Mouse (Mus musculus) spleen, adult 2 months (tissue): ENCODE results near the gene Rnf187. TPM values are rescaled to one million over a fixed set of nuclear protein-coding genes. Genes with fewer than 3 reads are reported as not detected.

Experiments used
- DNase-seq, 2 experiments: peaks; one replicate each; pipeline versions ENCODE4 v3.0.0 to v3.0.0-alpha.2; 2012 to 2021; ENCODE audit warnings: low spot score in 2 of 2, low read depth in 1 of 2
- H3K27ac ChIP-seq: fragments of 200-500 bp; 2 replicates; pipeline ENCODE4 v1.5.1; 2012; ENCODE audit warnings: low read length, inconsistent platforms; ENCODE audit not compliant: insufficient read depth
- H3K27me3 ChIP-seq: fragments of 200-500 bp; 2 replicates; pipeline ENCODE4 v1.6.1; 2012; ENCODE audit warnings: mild to moderate bottlenecking, moderate library complexity, low read length, inconsistent platforms; ENCODE audit not compliant: control insufficient read depth, insufficient read depth
- H3K36me3 ChIP-seq: fragments of 200-500 bp; 2 replicates; pipeline ENCODE4 v1.6.1; 2012; ENCODE audit warnings: mild to moderate bottlenecking, low read length, inconsistent platforms; ENCODE audit not compliant: control insufficient read depth, insufficient read depth
- H3K4me1 ChIP-seq: fragments of 200-500 bp; 2 replicates; pipeline ENCODE4 v1.6.1; 2011; ENCODE audit warnings: inconsistent platforms; ENCODE audit not compliant: control insufficient read depth, insufficient read depth, insufficient read length
- H3K4me3 ChIP-seq: fragments of 200-500 bp; 2 replicates; pipeline ENCODE4 v1.5.1; 2011; ENCODE audit warnings: mild to moderate bottlenecking, inconsistent platforms; ENCODE audit not compliant: insufficient read depth, insufficient read length; ENCODE audit errors: extremely low read depth
- CTCF ChIP-seq: fragments of 200-500 bp; IDR thresholded peaks from 2 replicates; pipeline ENCODE4 v1.5.1; 2011; ENCODE audit warnings: mild to moderate bottlenecking, inconsistent platforms; ENCODE audit not compliant: insufficient read depth, insufficient read length, insufficient replicate concordance; ENCODE audit errors: extremely low read depth
- POLR2A ChIP-seq: fragments of 200-500 bp; IDR thresholded peaks from 2 replicates; pipeline ENCODE4 v1.6.1; 2011; ENCODE audit warnings: low read depth, low read length, inconsistent platforms
- WGBS: fragments of 180-500 bp; shearing (Covaris S2); methylation state at CpG from one replicate; pipeline ENCODE4 v1.1.7; 2018; 5-methylcytosine and 5-hydroxymethylcytosine counted together
- polyA plus RNA-seq: library from polyadenylated mRNA; depleted of rRNA; stranded (reverse); fragments of >200 nt; gene quantifications from 2 replicates; pipeline ENCODE4 v1.2.3, GENCODE M21; 2012; rRNA removed

The Rnf187 gene
- polyA plus RNA-seq, 1 experiment, result 157 TPM

DNA sequence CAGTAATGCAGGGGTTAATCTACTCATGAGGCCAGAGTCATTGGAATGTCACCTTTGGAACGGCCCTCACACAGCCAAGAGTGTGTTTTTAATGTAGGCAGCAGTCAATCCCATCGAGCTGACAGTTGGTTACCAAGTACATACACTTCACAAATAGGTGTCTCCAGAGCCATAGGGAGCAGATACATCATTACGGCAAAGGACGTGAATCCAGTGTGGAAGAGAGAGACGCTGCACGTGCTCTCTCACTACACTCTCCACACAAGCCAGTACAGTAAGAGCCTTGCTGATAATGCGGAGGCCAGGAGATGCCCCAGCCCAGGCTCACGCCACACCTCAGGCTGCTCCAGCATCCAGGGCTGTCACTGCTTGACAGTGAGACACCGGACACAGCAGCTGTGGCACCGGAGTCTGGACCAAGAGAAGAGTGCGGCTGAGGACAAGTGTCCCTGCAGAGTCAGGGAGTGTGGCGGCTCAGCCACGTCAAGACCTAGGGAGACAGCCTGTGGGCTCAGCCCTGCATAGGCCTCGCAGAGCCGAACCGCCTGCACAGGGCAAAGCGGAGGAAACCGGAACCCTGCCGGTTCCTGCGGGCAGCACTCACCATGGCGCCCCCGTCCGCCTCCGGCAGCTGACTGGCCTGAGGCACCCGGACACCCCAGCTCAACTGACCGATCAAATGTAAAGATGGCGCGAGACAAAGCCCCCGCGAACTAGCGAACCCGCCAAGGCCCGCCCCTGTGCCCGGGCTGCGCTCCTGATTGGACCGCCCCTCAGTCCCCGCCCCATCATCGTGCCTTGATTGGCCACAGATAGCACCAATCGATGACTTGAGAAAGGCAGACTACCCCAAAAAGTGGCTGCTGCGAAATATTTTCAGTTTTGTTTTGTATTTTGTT is 35.0 kb downstream of the Rnf187 start, which contains the start of gene Zfp39:
Zfp39 (minus strand) TSS at position 715 of the 899 bp plus-strand sequence.
- under 1% methylated on average over 40 of the region's 40 CpGs for WGBS
- TF ChIP-seq POLR2A (no peak; the same call in 1 of the 2 replicates), CTCF (no peak)
- Histone ChIP-seq H3K4me3 (peak within 1 kb of the TSS; percentile 87), H3K4me1 (peaks cover 2% of the 10 kb centered on the region; the same call in 1 of the 2 replicates), H3K27me3 (no peaks in the 10 kb centered on the region), H3K27ac (peak within 1 kb of the TSS; percentile 89), H3K36me3 (peaks cover 12% of the 10 kb centered on the region)
- DNase-seq, result peak; percentile 82 to 96

DNA sequence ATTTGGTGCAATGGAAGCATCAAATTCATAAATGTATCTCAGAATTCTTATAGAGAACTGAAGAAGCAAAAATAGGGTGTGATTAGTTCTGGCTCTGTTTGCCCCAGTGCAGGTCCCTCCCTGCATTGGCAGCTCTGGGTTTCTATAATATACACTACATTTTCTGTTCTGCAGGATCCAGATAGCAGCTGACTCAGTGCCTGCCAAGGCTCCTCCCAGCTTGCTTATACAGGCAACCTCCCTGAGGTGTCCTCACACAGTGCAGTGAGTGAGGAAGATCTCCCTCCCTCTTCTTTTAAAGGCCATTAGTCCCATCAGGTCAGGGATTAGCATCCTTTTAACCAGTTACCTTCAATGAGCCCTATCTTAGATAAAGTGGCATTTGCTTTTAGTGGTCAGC is 37.6 kb downstream of the Rnf187 start:
- Histone ChIP-seq H3K4me1 (peaks cover 2% of the 10 kb centered on the region; the same call in 1 of the 2 replicates), H3K27me3 (no peaks in the 10 kb centered on the region), H3K4me3 (no peak overlapping the region), H3K27ac (no peak overlapping the region), H3K36me3 (peaks cover 22% of the 10 kb centered on the region)
- TF ChIP-seq CTCF (no peak), POLR2A (no peak)
- DNase-seq, result no peak

- 98% methylated on average over 6 of the region's 6 CpGs for WGBS
- peaks cover 36% of the 10 kb centered on the region for H3K36me3 ChIP-seq
- H3K27ac ChIP-seq, result no peak overlapping the region
- H3K4me1 ChIP-seq, result no peaks in the 10 kb centered on the region
- no peak overlapping the region for H3K4me3 ChIP-seq
- no peak for DNase-seq
- TF ChIP-seq CTCF, result no peak
- TF ChIP-seq POLR2A, result no peak
- no peaks in the 10 kb centered on the region for H3K27me3 ChIP-seq
Measured at GRCm38 (mm10) chr11:58897485-58897884, 41.2 kb downstream of the Rnf187 start.

DNA sequence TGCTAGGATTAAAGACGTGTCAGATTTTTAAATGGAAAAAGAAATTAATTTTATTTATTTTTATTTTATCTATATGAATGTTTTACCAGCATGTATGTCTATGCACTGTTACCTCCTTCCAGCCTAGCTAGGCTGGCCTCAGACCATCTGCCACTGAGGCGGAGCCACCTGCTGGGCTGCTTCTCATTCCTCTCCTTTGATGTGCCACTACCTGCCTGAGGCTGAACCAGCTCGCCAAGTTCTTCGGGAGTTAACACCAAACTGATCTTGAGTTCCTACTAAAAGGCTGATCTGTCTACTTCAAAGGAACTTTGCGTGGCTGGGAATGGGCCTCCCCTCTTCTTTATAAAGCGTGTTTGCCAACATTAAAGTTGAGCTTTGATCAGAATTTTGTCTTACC is 44.3 kb downstream of the Rnf187 start:
- Histone ChIP-seq H3K4me3 (no peak overlapping the region), H3K36me3 (peaks cover 48% of the 10 kb centered on the region), H3K27ac (no peak overlapping the region), H3K27me3 (no peaks in the 10 kb centered on the region), H3K4me1 (no peaks in the 10 kb centered on the region)
- TF ChIP-seq CTCF (no peak), POLR2A (no peak)
- 90% methylated on average over 6 of the region's 6 CpGs for WGBS
- no peak for DNase-seq

GRCm38 (mm10) chr11:58890511-58890910 is 48.2 kb downstream of the Rnf187 start:
- H3K27me3 ChIP-seq, result no peaks in the 10 kb centered on the region
- 87% methylated on average over 10 of the region's 10 CpGs for WGBS
- no peak overlapping the region for H3K27ac ChIP-seq
- peaks cover 30% of the 10 kb centered on the region for H3K36me3 ChIP-seq
- no peak for DNase-seq
- no peak overlapping the region for H3K4me3 ChIP-seq
- TF ChIP-seq CTCF (no peak), POLR2A (no peak)
- H3K4me1 ChIP-seq, result no peaks in the 10 kb centered on the region

DNA sequence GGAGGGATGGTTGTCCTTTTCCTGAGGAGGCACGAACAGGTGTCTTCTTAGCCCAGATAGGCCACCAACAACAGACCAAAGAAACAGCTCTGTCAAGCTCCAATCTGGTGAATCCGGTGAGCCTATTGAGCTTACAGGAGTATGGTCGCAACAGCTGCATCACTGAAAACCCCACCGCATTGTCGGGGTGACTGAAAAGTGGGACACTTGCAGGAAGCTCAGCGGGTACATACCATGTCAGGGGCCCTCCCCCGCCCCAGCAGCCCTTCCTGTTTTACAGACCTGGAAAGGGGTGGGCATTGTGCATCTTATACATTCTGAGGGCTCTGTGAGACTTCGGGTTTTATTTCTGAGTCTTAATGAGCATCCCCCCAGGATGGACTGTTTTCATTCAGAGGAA is 55.0 kb downstream of the Rnf187 start:
- no peak for DNase-seq
- H3K36me3 ChIP-seq, result peaks cover 12% of the 10 kb centered on the region
- H3K27ac ChIP-seq, result no peak overlapping the region
- H3K4me1 ChIP-seq, result no peaks in the 10 kb centered on the region
- no peaks in the 10 kb centered on the region for H3K27me3 ChIP-seq
- no peak overlapping the region for H3K4me3 ChIP-seq
- TF ChIP-seq CTCF (no peak), POLR2A (no peak)
- WGBS, result 38% methylated on average over 8 of the region's 8 CpGs

Other genes with a start within 250 kb of the Rnf187 start
- gene Olfr319, start 239.8 kb downstream of the Rnf187 start, polyA plus RNA-seq, result not detected in 2 replicates
- gene Olfr318, start 214.9 kb downstream of the Rnf187 start, polyA plus RNA-seq, result not detected in 2 replicates
- gene Olfr317, start 199.7 kb downstream of the Rnf187 start, polyA plus RNA-seq, result not detected in 2 replicates
- not detected in 2 replicates for gene Olfr316, start 186.2 kb downstream of the Rnf187 start, polyA plus RNA-seq
- gene Olfr315, start 165.7 kb downstream of the Rnf187 start, polyA plus RNA-seq, result not detected in 2 replicates
- not detected in 2 replicates for gene Olfr314, start 156.0 kb downstream of the Rnf187 start, polyA plus RNA-seq
- not detected in 2 replicates for gene Fam183b, start 137.0 kb downstream of the Rnf187 start, polyA plus RNA-seq
- not detected in 2 replicates for gene Olfr313, start 123.9 kb downstream of the Rnf187 start, polyA plus RNA-seq
- not detected in 2 replicates for gene Olfr312, start 109.7 kb downstream of the Rnf187 start, polyA plus RNA-seq
- not detected in 2 replicates for gene Olfr311, start 99.7 kb downstream of the Rnf187 start, polyA plus RNA-seq
- gene Gm12258, start 91.8 kb downstream of the Rnf187 start, polyA plus RNA-seq, result 2.6 and 2.9 TPM in 2 replicates
- 1.7 and 4.0 TPM in 2 replicates for gene 2810021J22Rik, start 71.7 kb downstream of the Rnf187 start, polyA plus RNA-seq
- gene Zfp39, start 34.7 kb downstream of the Rnf187 start, polyA plus RNA-seq, result 1.2 and 1.3 TPM in 2 replicates
- 14.6 and 14.9 TPM in 2 replicates for gene Btnl10, start 21.0 kb downstream of the Rnf187 start, polyA plus RNA-seq
- 13.2 and 21.2 TPM in 2 replicates for gene Hist3h2ba, start 10.0 kb upstream of the Rnf187 start, polyA plus RNA-seq
- 14.8 and 20.0 TPM in 2 replicates for gene Hist3h2a, start 15.8 kb upstream of the Rnf187 start, polyA plus RNA-seq
- gene Trim17, start 15.8 kb upstream of the Rnf187 start, polyA plus RNA-seq, result 0.06 and 0.23 TPM in 2 replicates
- gene Trim11, start 39.2 kb upstream of the Rnf187 start, polyA plus RNA-seq, result 55.6 and 62.0 TPM in 2 replicates
- gene Obscn, start 197.5 kb upstream of the Rnf187 start, polyA plus RNA-seq, result 1.2 and 1.6 TPM in 2 replicates
- gene Iba57, start 224.8 kb upstream of the Rnf187 start, polyA plus RNA-seq, result 6.3 and 6.5 TPM in 2 replicates
- gene Gjc2, start 244.3 kb upstream of the Rnf187 start, polyA plus RNA-seq, result 3.4 and 4.1 TPM in 2 replicates